Mouse (Mus musculus) lung, postnatal 4 days (tissue): ENCODE measurements around the gene Msx1.
"Not testable (repeated sequence)": the region's sequence is repeated elsewhere in the genome, so short reads cannot be mapped to it uniquely, and the experiment has no call there.

Experiments used
- DNase-seq, 2 experiments: peaks; one replicate each; pipeline ENCODE4 v3.0.0; 2021

Gene Msx1

GRCm38 (mm10) chr5:37824461-37824795 is at the start of gene Msx1:
Msx1 (minus strand) TSS chr5:37824583.
- DNase-seq, result peak; percentile 81 to 88

- DNase-seq, result no peak
These were observed 41.1 kb upstream of the Msx1 start for GRCm38 (mm10) chr5:37865471-37865870.

- no peak for DNase-seq
These were observed 39.9 kb upstream of the Msx1 start for GRCm38 (mm10) chr5:37864309-37864708.

GRCm38 (mm10) chr5:37860846-37861245 is 36.5 kb upstream of the Msx1 start:
- DNase-seq, result no peak

GRCm38 (mm10) chr5:37860151-37860721 is 35.9 kb upstream of the Msx1 start:
- DNase-seq, result no peak

- DNase-seq, result peak in 1 of 2 experiments; percentile 32
These were observed 33.6 kb upstream of the Msx1 start for GRCm38 (mm10) chr5:37857763-37858545.

- DNase-seq, result no peak
These were observed 31.7 kb upstream of the Msx1 start for GRCm38 (mm10) chr5:37856057-37856456.

GRCm38 (mm10) chr5:37854233-37854632 is 29.9 kb upstream of the Msx1 start:
- no peak for DNase-seq

- no peak for DNase-seq
These were observed 27.1 kb upstream of the Msx1 start for GRCm38 (mm10) chr5:37851305-37851982.

GRCm38 (mm10) chr5:37848991-37849719 is 24.8 kb upstream of the Msx1 start:
- DNase-seq, result no peak

- no peak for DNase-seq
These were observed 11.9 kb upstream of the Msx1 start for GRCm38 (mm10) chr5:37836267-37836646.

GRCm38 (mm10) chr5:37835590-37836266 is 11.3 kb upstream of the Msx1 start:
- no peak for DNase-seq

GRCm38 (mm10) chr5:37832766-37833165 is 8.4 kb upstream of the Msx1 start:
- DNase-seq, result no peak

GRCm38 (mm10) chr5:37832031-37832430 is 7.6 kb upstream of the Msx1 start:
- DNase-seq, result no peak

GRCm38 (mm10) chr5:37830436-37830835 is 6.1 kb upstream of the Msx1 start:
- not testable (repeated sequence) for DNase-seq

- no peak for DNase-seq
These were observed 5.5 kb upstream of the Msx1 start for GRCm38 (mm10) chr5:37829926-37830325.

- DNase-seq, result no peak
These were observed 4.9 kb upstream of the Msx1 start for GRCm38 (mm10) chr5:37829296-37829670.

GRCm38 (mm10) chr5:37828591-37829295 is 4.4 kb upstream of the Msx1 start:
- DNase-seq, result no peak

- DNase-seq, result no peak
These were observed 3.6 kb upstream of the Msx1 start for GRCm38 (mm10) chr5:37828001-37828400.

- no peak for DNase-seq
These were observed 3.2 kb upstream of the Msx1 start for GRCm38 (mm10) chr5:37827626-37827950.

- DNase-seq, result peak in 1 of 2 experiments; percentile 26
These were observed 2.6 kb upstream of the Msx1 start for GRCm38 (mm10) chr5:37826706-37827625.
